Mouse (Mus musculus) kidney, embryonic 16.5 days (tissue): ENCODE results near the gene Glycam1. TPM values are rescaled to one million over a fixed set of nuclear protein-coding genes. Genes with fewer than 3 reads are reported as not detected.
A peak's percentile ranks its signal among the peaks of the same experiment; 100 is the strongest.

Experiments
- ATAC-seq: fragments of 200-750 bp; cut with Nextera tagmentation; 2 replicates; pipeline ENCODE4 v1.8.0; 2017; ENCODE audit warnings: moderate TSS enrichment; ENCODE audit not compliant: low FRiP score, low TSS enrichment
- H3K27ac ChIP-seq: fragments of 300-500 bp; sonication (generic); 2 replicates; pipeline ENCODE4 v1.5.1; 2014; ENCODE audit warnings: low read length
- H3K27me3 ChIP-seq: fragments of 300-500 bp; sonication (generic); 2 replicates; pipeline ENCODE4 v1.6.1; 2014; ENCODE audit warnings: low read length, control low read depth, mixed read lengths; ENCODE audit not compliant: insufficient read depth
- H3K36me3 ChIP-seq: fragments of 300-500 bp; sonication (generic); 2 replicates; pipeline ENCODE4 v1.6.1; 2014; ENCODE audit warnings: low read length, control low read depth, mixed read lengths; ENCODE audit not compliant: insufficient read depth
- H3K4me1 ChIP-seq: fragments of 300-500 bp; sonication (generic); 2 replicates; pipeline ENCODE4 v1.6.1; 2014; ENCODE audit warnings: low read length, control low read depth, mixed read lengths; ENCODE audit not compliant: insufficient read depth
- H3K4me2 ChIP-seq: fragments of 300-500 bp; sonication (generic); replicated peaks from 2 replicates; pipeline ENCODE4 v1.6.1; 2014; ENCODE audit warnings: low read depth, low read length
- H3K4me3 ChIP-seq: fragments of 300-500 bp; sonication (generic); 2 replicates; pipeline ENCODE4 v1.5.1; 2014; ENCODE audit warnings: mild to moderate bottlenecking, low read length
- H3K9ac ChIP-seq: fragments of 300-500 bp; sonication (generic); replicated peaks from 2 replicates; pipeline ENCODE4 v1.6.1; 2014; ENCODE audit warnings: low read length
- H3K9me3 ChIP-seq: fragments of 300-500 bp; sonication (generic); 2 replicates; pipeline ENCODE4 v1.6.1; 2016; ENCODE audit warnings: low read length, control low read depth
- WGBS: fragments of 180-500 bp; shearing (Covaris S2); extraction: QIAGEN DNeasy Blood & Tissue Kit; methylation state at CpG from one replicate; pipeline ENCODE4 v1.1.7; 2014; 5-methylcytosine and 5-hydroxymethylcytosine counted together
- polyA plus RNA-seq: library from polyadenylated mRNA; unstranded; fragments of >200 nt; fragmentation: Nextera tagmentation; extraction: Ambion mirVana; gene quantifications from 2 replicates; pipeline ENCODE4 v1.2.1, GENCODE M21; 2015

The Glycam1 gene
- polyA plus RNA-seq, 1 experiment from 2014 or later = not detected

DNA sequence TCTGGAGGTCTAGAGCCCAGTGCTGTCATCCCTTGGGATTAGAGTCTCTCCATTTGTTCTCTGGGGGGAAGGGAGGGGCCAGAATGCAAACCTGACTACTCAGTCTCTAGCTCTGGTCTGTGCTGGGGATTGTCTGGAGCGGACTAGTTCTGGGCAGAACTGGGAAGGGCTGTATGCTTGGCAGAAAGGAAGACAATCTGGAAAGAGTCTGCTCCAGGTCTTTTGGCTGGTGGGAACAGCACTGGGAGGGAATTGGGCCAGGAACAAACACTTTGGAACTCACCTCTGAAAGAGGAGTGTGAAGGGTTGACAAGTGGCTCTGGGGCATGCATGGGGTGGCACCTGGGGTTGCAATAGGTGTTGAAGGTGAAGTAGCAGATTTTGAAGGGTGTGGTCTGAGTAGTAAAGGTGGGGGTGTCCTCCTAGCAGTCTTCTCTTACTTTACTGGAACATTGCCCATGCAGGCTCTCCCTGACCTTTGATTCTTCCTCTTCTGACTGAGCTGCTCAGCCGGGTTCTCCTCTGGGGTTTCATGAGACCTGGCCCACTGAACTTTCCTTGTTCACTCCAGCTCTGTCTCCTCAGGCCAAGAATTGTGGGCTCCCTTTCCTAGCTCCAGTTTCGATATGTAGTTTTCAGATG is 42.3 kb downstream of the Glycam1 start:
- H3K27ac ChIP-seq = no peak overlapping the region
- H3K4me3 ChIP-seq = no peak overlapping the region
- no peaks in the 10 kb centered on the region for H3K36me3 ChIP-seq
- no peak overlapping the region for H3K9ac ChIP-seq
- H3K4me2 ChIP-seq = no peak overlapping the region
- no peaks in the 10 kb centered on the region for H3K27me3 ChIP-seq
- peaks cover 23% of the 10 kb centered on the region for H3K4me1 ChIP-seq
- WGBS = 60% methylated on average over 3 of the region's 3 CpGs
- H3K9me3 ChIP-seq = no peaks in the 10 kb centered on the region
- no peak for ATAC-seq

DNA sequence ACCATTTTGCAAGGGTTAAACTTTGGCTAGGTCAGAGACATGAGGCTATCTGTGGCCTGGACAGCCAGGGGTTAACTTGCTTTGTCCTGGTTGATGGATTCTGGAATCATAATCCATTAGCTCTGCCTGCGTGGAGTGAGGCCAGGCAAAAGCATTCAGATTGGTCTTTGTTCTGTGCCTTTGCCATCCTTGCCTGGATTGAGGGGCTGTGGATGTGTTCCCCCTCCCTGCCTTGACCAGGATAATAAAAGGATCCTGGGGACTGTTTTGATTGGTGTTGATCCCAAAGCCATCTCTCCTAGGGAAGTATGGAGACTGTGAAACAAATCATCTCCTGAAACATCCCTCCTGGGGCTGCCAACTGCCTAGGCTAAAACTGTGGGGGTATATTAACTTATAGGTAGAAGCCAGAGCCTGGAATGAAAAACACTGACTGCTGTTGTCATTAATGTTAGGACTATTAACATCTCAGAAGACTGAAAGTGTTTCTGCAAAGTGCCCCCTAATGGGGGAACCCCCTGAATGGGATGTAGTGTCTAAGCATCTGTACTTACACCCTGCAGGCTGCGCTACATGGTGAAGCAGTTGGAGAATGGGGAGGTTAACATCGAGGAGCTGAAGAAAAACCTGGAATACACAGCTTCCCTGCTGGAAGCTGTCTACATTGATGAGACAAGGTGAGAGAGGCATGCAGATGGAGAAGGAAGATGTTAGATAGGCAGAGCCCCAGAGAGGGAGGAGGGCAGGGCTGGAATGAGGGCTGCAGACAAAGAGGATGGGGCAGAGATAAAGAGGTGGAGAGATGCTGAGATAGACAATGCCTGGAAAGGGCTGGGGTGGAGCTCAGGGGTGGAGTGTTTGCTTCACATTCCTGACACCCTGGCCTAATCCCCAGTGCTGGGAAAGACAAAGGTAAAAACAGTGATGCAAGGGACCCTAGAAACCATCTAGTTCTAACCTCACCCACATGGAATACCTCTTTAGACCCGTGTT is 45.2 kb downstream of the Glycam1 start:
- 30% methylated on average over 4 of the region's 4 CpGs for WGBS
- Histone ChIP-seq H3K27ac (no peak overlapping the region), H3K4me3 (no peak overlapping the region), H3K9me3 (no peaks in the 10 kb centered on the region), H3K4me1 (peaks cover 23% of the 10 kb centered on the region), H3K27me3 (no peaks in the 10 kb centered on the region), H3K36me3 (no peaks in the 10 kb centered on the region), H3K9ac (no peak overlapping the region), H3K4me2 (no peak overlapping the region)
- ATAC-seq = no peak

- 5% methylated on average over 5 of the region's 5 CpGs for WGBS
- Histone ChIP-seq H3K9me3 (no peaks in the 10 kb centered on the region), H3K27ac (no peak overlapping the region)
Observed at GRCm38 (mm10) chr15:103518600-103519385, 46.1 kb downstream of the Glycam1 start.

DNA sequence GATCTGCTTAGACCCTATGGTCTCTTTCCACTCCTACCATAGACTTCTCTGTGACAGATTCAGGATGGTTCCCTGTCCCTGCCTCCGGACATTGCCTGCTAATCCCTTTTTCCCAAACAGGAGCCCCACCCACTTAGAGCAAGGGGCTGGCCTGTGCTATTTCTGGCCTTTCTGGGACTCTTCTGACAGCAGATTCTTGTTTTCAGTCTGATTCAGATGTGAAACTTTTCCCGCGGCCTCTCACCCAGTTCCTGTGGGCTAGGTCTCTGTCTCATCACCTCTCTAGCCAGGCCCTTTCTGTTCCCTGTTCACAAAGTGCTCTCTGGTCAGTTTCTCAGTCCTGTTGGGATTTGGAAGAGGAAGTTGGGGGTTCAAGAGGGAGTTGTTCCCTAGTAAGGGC is 50.0 kb downstream of the Glycam1 start:
- H3K9ac ChIP-seq = no peak overlapping the region
- no peak for ATAC-seq
- H3K4me3 ChIP-seq = no peak overlapping the region
- H3K4me2 ChIP-seq = no peak overlapping the region
- no peaks in the 10 kb centered on the region for H3K9me3 ChIP-seq
- no peak overlapping the region for H3K27ac ChIP-seq
- H3K36me3 ChIP-seq = no peaks in the 10 kb centered on the region
- H3K27me3 ChIP-seq = no peaks in the 10 kb centered on the region
- H3K4me1 ChIP-seq = peaks cover 23% of the 10 kb centered on the region
- WGBS = 46% methylated on average over 3 of the region's 3 CpGs

More at GRCm38 (mm10) chr15:103518600-103519385, 46.1 kb downstream of the Glycam1 start:
- no peak overlapping the region for H3K4me3 ChIP-seq
- no peaks in the 10 kb centered on the region for H3K27me3 ChIP-seq
- H3K9ac ChIP-seq = no peak overlapping the region
- 0 out of 2 replicates have a peak, but pooled peaks have one; percentile 4 for ATAC-seq
- no peaks in the 10 kb centered on the region for H3K36me3 ChIP-seq
- peaks cover 26% of the 10 kb centered on the region for H3K4me1 ChIP-seq
- H3K4me2 ChIP-seq = no peak overlapping the region

GRCm38 (mm10) chr15:103514119-103514518 is 50.8 kb downstream of the Glycam1 start:
- Histone ChIP-seq H3K36me3 (no peaks in the 10 kb centered on the region), H3K9me3 (no peaks in the 10 kb centered on the region), H3K27me3 (no peaks in the 10 kb centered on the region), H3K27ac (no peak overlapping the region), H3K4me3 (peak overlapping the region; percentile 48), H3K9ac (peak overlapping the region; percentile 67; the same call in 1 of the 2 replicates), H3K4me1 (peaks cover 17% of the 10 kb centered on the region), H3K4me2 (peak overlapping the region; percentile 67)
- 3% methylated on average over 10 of the region's 10 CpGs for WGBS
- peak; percentile 96 for ATAC-seq

- Histone ChIP-seq H3K9ac (peak overlapping the region; percentile 7; the same call in 1 of the 2 replicates), H3K36me3 (no peaks in the 10 kb centered on the region), H3K4me1 (peaks cover 12% of the 10 kb centered on the region), H3K4me3 (peak overlapping the region; percentile 48), H3K9me3 (no peaks in the 10 kb centered on the region), H3K27me3 (no peaks in the 10 kb centered on the region), H3K4me2 (peak overlapping the region; percentile 67), H3K27ac (no peak overlapping the region)
- 0 out of 2 replicates have a peak, but pooled peaks have one; percentile 39 for ATAC-seq
- 5% methylated on average over 7 of the region's 7 CpGs for WGBS
Observed at GRCm38 (mm10) chr15:103513621-103514031, 51.3 kb downstream of the Glycam1 start.

Other genes starting within 250 kb of the Glycam1 start
- gene Zfp385a, start 225.0 kb downstream of the Glycam1 start, polyA plus RNA-seq = 12.4 and 14.4 TPM in 2 replicates
- 40.7 and 44.3 TPM in 2 replicates for gene Itga5, start 198.3 kb downstream of the Glycam1 start, polyA plus RNA-seq
- 0.27 TPM in 1 of 2 replicates, not detected in the other for gene Gtsf1, start 134.6 kb downstream of the Glycam1 start, polyA plus RNA-seq
- gene Gtsf2, start 116.6 kb downstream of the Glycam1 start, polyA plus RNA-seq = not detected in 2 replicates
- gene Nckap1l, start 111.3 kb downstream of the Glycam1 start, polyA plus RNA-seq = 1.6 and 2.0 TPM in 2 replicates
- gene Pde1b, start 62.0 kb downstream of the Glycam1 start, polyA plus RNA-seq = 4.7 and 4.8 TPM in 2 replicates
- gene Ppp1r1a, start 27.1 kb downstream of the Glycam1 start, polyA plus RNA-seq = 22.8 and 23.5 TPM in 2 replicates
- not detected in 2 replicates for gene Mucl1, start 190.4 kb upstream of the Glycam1 start, polyA plus RNA-seq